ENCODE assay signal across 21 mouse cellular contexts in the genomic region with DNA sequence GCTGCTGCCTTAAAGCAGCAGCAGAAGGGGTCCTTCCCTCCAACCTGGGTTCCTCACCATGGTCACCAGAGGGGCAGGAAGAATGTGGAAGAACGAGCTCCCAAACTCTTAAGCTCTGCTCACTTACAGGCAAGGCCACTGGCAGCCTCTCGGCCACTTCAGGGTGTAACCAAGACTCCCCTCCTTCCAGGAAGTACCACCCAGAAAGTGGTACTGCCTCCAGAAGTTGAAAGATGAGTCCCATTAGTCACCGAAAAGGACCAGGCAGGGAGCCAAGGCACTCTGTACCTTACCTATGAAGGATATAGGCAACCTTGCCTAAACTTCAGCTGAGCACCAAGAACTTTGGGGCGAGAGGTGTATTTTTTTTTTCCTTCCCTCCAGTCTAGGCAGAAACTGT.
DNase-seq lines count a peak whose midpoint lies in the region; ATAC-seq and TF ChIP-seq lines count a peak whose summit lies in the region.
"Had no signal": no experiment of that assay in that cellular context is flagged by ENCODE, and none has a peak within 500 bp of the region (broad histone marks: within the 10 kb centered on the region; RNA-seq: fewer than 3 reads in every experiment).

No protein-coding gene starts in this region.

- no peak overlapping the region for H3K4me2 ChIP-seq in lung, postnatal 0 days (replicated peaks; ENCODE audit: low read depth, low read length)
- no peak overlapping the region for H3K4me2 ChIP-seq in stomach, embryonic 15.5 days
- no peak overlapping the region for H3K4me2 ChIP-seq in kidney, embryonic 15.5 days
- H3K4me2 ChIP-seq: embryonic facial prominence, embryonic 15.5 days; hindbrain, embryonic 15.5 days; limb, embryonic 15.5 days had no signal

- DNase-seq in heart, embryonic 10.5 days (ENCODE audit: low spot score) = no peak
- DNase-seq in heart, postnatal 36 days = no peak
- DNase-seq in lung, adult 18-20 months = peak; percentile 37 to 65
- no peak for DNase-seq in lung, adult 2 months
- DNase-seq in lung, postnatal 0 days (ENCODE audit: low spot score) = peak; percentile 59
- DNase-seq in right cerebral cortex, postnatal 36 days (ENCODE audit: low spot score in 2 of 2) = no peak
- DNase-seq: adrenal gland, postnatal 25 days; cerebellum, adult 11 months; embryo, embryonic 11 days; forebrain, postnatal 0 days; liver, postnatal 0 days; midbrain, embryonic 14.5 days; thymus, adult 2 months had no signal

- no peaks in the 10 kb centered on the region for H3K27me3 ChIP-seq in heart, embryonic 10.5 days (ENCODE audit: insufficient read depth, poor library complexity, severe bottlenecking)
- H3K27me3 ChIP-seq in lung, postnatal 0 days (replicated peaks; ENCODE audit: insufficient read depth, low read length) = no peaks in the 10 kb centered on the region
- no peaks in the 10 kb centered on the region for H3K27me3 ChIP-seq in stomach, embryonic 15.5 days (replicated peaks)
- H3K27me3 ChIP-seq in kidney, embryonic 15.5 days = no peaks in the 10 kb centered on the region
- H3K27me3 ChIP-seq: embryonic facial prominence, embryonic 15.5 days; hindbrain, embryonic 15.5 days; limb, embryonic 15.5 days had no signal

- H3K9ac ChIP-seq in lung, postnatal 0 days (replicated peaks; ENCODE audit: low read depth) = no peak overlapping the region
- no peak overlapping the region for H3K9ac ChIP-seq in stomach, embryonic 15.5 days
- H3K9ac ChIP-seq in kidney, embryonic 15.5 days = no peak overlapping the region
- H3K9ac ChIP-seq: embryonic facial prominence, embryonic 15.5 days; forebrain, postnatal 0 days; hindbrain, embryonic 15.5 days; limb, embryonic 15.5 days; liver, postnatal 0 days had no signal

- peak overlapping the region; percentile 75 for H3K27ac ChIP-seq in heart, embryonic 10.5 days
- no peak overlapping the region for H3K27ac ChIP-seq in lung, postnatal 0 days (ENCODE audit: low read length)
- H3K27ac ChIP-seq in stomach, embryonic 15.5 days = peak overlapping the region; percentile 16; the same call in 1 of the 2 replicates
- no peak overlapping the region for H3K27ac ChIP-seq in kidney, embryonic 15.5 days
- H3K27ac ChIP-seq: embryonic facial prominence, embryonic 15.5 days; hindbrain, embryonic 15.5 days; kidney, postnatal 0 days; layer of hippocampus, adult 2 months; limb, embryonic 15.5 days had no signal

- TF ChIP-seq CTCF in lung, adult 2 months (IDR thresholded peaks at IDR 0.05; ENCODE audit: insufficient read depth, low read length) = no peak
- TF ChIP-seq CTCF in lung, postnatal 0 days (IDR thresholded peaks at IDR 0.05) = no peak

- no peak overlapping the region for H3K4me3 ChIP-seq in heart, embryonic 10.5 days
- no peak overlapping the region for H3K4me3 ChIP-seq in lung, adult 2 months (replicated peaks; ENCODE audit: extremely low read depth, low read depth, low read length)
- H3K4me3 ChIP-seq in lung, postnatal 0 days (ENCODE audit: low read depth, low read length) = no peak overlapping the region
- no peak overlapping the region for H3K4me3 ChIP-seq in stomach, embryonic 15.5 days (replicated peaks)
- H3K4me3 ChIP-seq in kidney, embryonic 15.5 days (replicated peaks) = no peak overlapping the region
- H3K4me3 ChIP-seq: embryonic facial prominence, embryonic 15.5 days; hindbrain, embryonic 15.5 days; layer of hippocampus, adult 2 months; limb, embryonic 15.5 days had no signal

- no peak for TF ChIP-seq POLR2A in lung, adult 2 months (IDR thresholded peaks at IDR 0.05; ENCODE audit: borderline replicate concordance, extremely low read depth, low read depth, low read length)

- H3K36me3 ChIP-seq in heart, embryonic 10.5 days = peaks cover 13% of the 10 kb centered on the region; the same call in 1 of the 2 replicates
- no peaks in the 10 kb centered on the region for H3K36me3 ChIP-seq in lung, postnatal 0 days (ENCODE audit: insufficient read depth, low read length)
- no peaks in the 10 kb centered on the region for H3K36me3 ChIP-seq in stomach, embryonic 15.5 days
- no peaks in the 10 kb centered on the region for H3K36me3 ChIP-seq in kidney, embryonic 15.5 days
- H3K36me3 ChIP-seq: embryonic facial prominence, embryonic 15.5 days; hindbrain, embryonic 15.5 days; limb, embryonic 15.5 days had no signal

- peak; percentile 67 for ATAC-seq in lung, postnatal 0 days
- no peak for ATAC-seq in stomach, embryonic 15.5 days (ENCODE audit: insufficient read depth, low FRiP score, low read depth)
- ATAC-seq in kidney, embryonic 15.5 days (replicated peaks; ENCODE audit: low FRiP score) = no peak
- ATAC-seq: forebrain, postnatal 0 days; intestine, postnatal 0 days had no signal

- intact Hi-C loops in heart, postnatal 36 days (cut with DNase I) = no loop called here

- TF ChIP-seq EP300 in lung, postnatal 0 days (IDR thresholded peaks at IDR 0.05) = no peak

- H3K9me3 ChIP-seq in heart, embryonic 10.5 days = no peaks in the 10 kb centered on the region
- no peaks in the 10 kb centered on the region for H3K9me3 ChIP-seq in lung, postnatal 0 days (ENCODE audit: low read length)
- no peaks in the 10 kb centered on the region for H3K9me3 ChIP-seq in stomach, embryonic 15.5 days
- H3K9me3 ChIP-seq in kidney, embryonic 15.5 days (replicated peaks) = no peaks in the 10 kb centered on the region
- H3K9me3 ChIP-seq: embryonic facial prominence, embryonic 15.5 days; hindbrain, embryonic 15.5 days; limb, embryonic 15.5 days had no signal

- 43% methylated on average over 4 of the region's 4 CpGs for WGBS in heart, embryonic 10.5 days
- WGBS in lung, adult 2 months = 34% methylated on average over 4 of the region's 4 CpGs
- 25% methylated on average over 4 of the region's 4 CpGs for WGBS in lung, postnatal 0 days
- WGBS in stomach, embryonic 15.5 days = 45% methylated on average over 4 of the region's 4 CpGs
- 54% methylated on average over 4 of the region's 4 CpGs for WGBS in kidney, embryonic 15.5 days

- peaks cover 49% of the 10 kb centered on the region for H3K4me1 ChIP-seq in heart, embryonic 10.5 days
- no peaks in the 10 kb centered on the region for H3K4me1 ChIP-seq in lung, adult 2 months (ENCODE audit: control insufficient read depth, insufficient read depth, low read length)
- H3K4me1 ChIP-seq in lung, postnatal 0 days (ENCODE audit: insufficient read depth, low read depth, low read length) = peaks cover 7% of the 10 kb centered on the region; the same call in 1 of the 2 replicates
- H3K4me1 ChIP-seq in stomach, embryonic 15.5 days = peaks cover 16% of the 10 kb centered on the region
- no peaks in the 10 kb centered on the region for H3K4me1 ChIP-seq in kidney, embryonic 15.5 days

Comparison
In these comparisons a context has a peak if more than half of its experiments do, and no peak if none do; other contexts are left out.
1. DNase-seq: peak in lung, adult 18-20 months (2 of 2) and lung, postnatal 0 days (single experiment); none in heart, embryonic 10.5 days (single experiment), heart, postnatal 36 days (0 of 2), lung, adult 2 months (single experiment) and right cerebral cortex, postnatal 36 days (0 of 2).
2. H3K27ac ChIP-seq: peak in heart, embryonic 10.5 days (single experiment) and stomach, embryonic 15.5 days (single experiment); none in lung, postnatal 0 days (single experiment) and kidney, embryonic 15.5 days (single experiment).